Mouse (Mus musculus) small intestine, adult 2 months (tissue): Measurements from ENCODE around the gene Nae1.

Experiments used
- CTCF ChIP-seq: fragments of 200-500 bp; IDR thresholded peaks from 2 replicates; pipeline ENCODE4 v1.5.1; 2012; ENCODE audit warnings: low read depth, mild to moderate bottlenecking, control low read depth, inconsistent platforms, low read length, moderate library complexity, mixed read lengths; ENCODE audit not compliant: insufficient replicate concordance, insufficient read length; ENCODE audit errors: extremely low read depth
- POLR2A ChIP-seq: fragments of 200-500 bp; IDR thresholded peaks from 2 replicates; pipeline ENCODE4 v1.6.1; 2012; ENCODE audit warnings: low read depth, mild to moderate bottlenecking, control low read depth, inconsistent platforms, low read length, moderate library complexity

GRCm38 (mm10) chr8:104543440-104544045 is 9.1 kb upstream of the Nae1 start:
- TF ChIP-seq CTCF = no peak
- no peak for TF ChIP-seq POLR2A
